Mouse (Mus musculus) CH12.LX (cell line): ENCODE measurements at regions not wholly inside any gene's neighbourhood (a gene's known extent, or its start where the extent isn't known, plus 50 kb on each side); places are given as distances from the start of the nearest gene placed in this dataset.

ENCODE experiments used
- DNase-seq: peaks from one replicate; pipeline ENCODE4 v3.0.0-alpha.2; 2013; ENCODE audit errors: extremely low read depth
- H3K27ac ChIP-seq: 2 replicates; pipeline ENCODE4 v1.5.1; 2012; ENCODE audit warnings: low read depth, mild to moderate bottlenecking, control low read depth, moderate library complexity; ENCODE audit not compliant: insufficient read depth
- H3K27me3 ChIP-seq: replicated peaks from 2 replicates; pipeline ENCODE3; 2012; ENCODE audit warnings: inconsistent platforms
- H3K36me3 ChIP-seq, 2 experiments: replicated peaks in 1 of 2; 2 replicates each; pipeline versions ENCODE3 to v1.6.1; 2012; ENCODE audit warnings: inconsistent platforms in 1 of 2, low read length in 1 of 2, mild to moderate bottlenecking in 1 of 2, mixed read lengths in 1 of 2, moderate library complexity in 1 of 2; ENCODE audit not compliant: control insufficient read depth in 1 of 2, insufficient read depth in 1 of 2
- H3K4me1 ChIP-seq, 2 experiments: 2 replicates each; pipeline ENCODE4 v1.6.1; 2012; ENCODE audit warnings: inconsistent platforms in 1 of 2, moderate library complexity in 1 of 2; ENCODE audit not compliant: insufficient read depth in 2 of 2, control insufficient read depth in 1 of 2
- H3K4me2 ChIP-seq: 2 replicates; pipeline ENCODE4 v1.6.1; 2012; ENCODE audit warnings: low read depth, mild to moderate bottlenecking, control low read depth; ENCODE audit not compliant: poor library complexity, insufficient read depth, severe bottlenecking
- H3K4me3 ChIP-seq, 3 experiments: fragments of 150-350 bp in 1 of 3; sonication (generic) in 1 of 3; replicated peaks in 1 of 3; 2 replicates each; pipeline versions ENCODE3 to v1.5.1; 2011 to 2012; ENCODE audit warnings: low read depth in 2 of 3, low read length in 2 of 3, mild to moderate bottlenecking in 2 of 3, moderate library complexity in 2 of 3, control low read depth in 1 of 3, improper control_type of control experiment in 1 of 3, inconsistent platforms in 1 of 3, mixed read lengths in 1 of 3; ENCODE audit not compliant: poor library complexity in 1 of 3
- H3K79me2 ChIP-seq: replicated peaks from 2 replicates; pipeline ENCODE4 v1.6.1; 2012; ENCODE audit warnings: mild to moderate bottlenecking, moderate library complexity; ENCODE audit not compliant: control insufficient read depth, poor library complexity, insufficient read depth, severe bottlenecking; ENCODE audit errors: extremely low read depth
- H3K9ac ChIP-seq: 2 replicates; pipeline ENCODE4 v1.6.1; 2012; ENCODE audit warnings: low read depth, mild to moderate bottlenecking, control low read depth, moderate library complexity; ENCODE audit not compliant: insufficient read depth
- H3K9me3 ChIP-seq: replicated peaks from 2 replicates; pipeline ENCODE3; 2012; ENCODE audit warnings: low read length, inconsistent platforms, mixed read lengths
- CTCF ChIP-seq, 2 experiments: IDR thresholded peaks in 1 of 2; conservative IDR thresholded peaks in 1 of 2; 2 replicates each; pipeline ENCODE4 v1.5.1; 2011 to 2012; ENCODE audit warnings: low read depth in 2 of 2, low read length in 2 of 2, improper control_type of control experiment in 1 of 2, inconsistent platforms in 1 of 2, mild to moderate bottlenecking in 1 of 2, moderate library complexity in 1 of 2
- ETS1 ChIP-seq: conservative IDR thresholded peaks from 2 replicates; pipeline ENCODE4 v1.6.1; 2012; ENCODE audit warnings: low read depth, mild to moderate bottlenecking, inconsistent platforms, low read length, improper control_type of control experiment, moderate library complexity
- IRF4 ChIP-seq: IDR thresholded peaks from 2 replicates; pipeline ENCODE4 v1.6.1; 2014; ENCODE audit warnings: low read depth, mild to moderate bottlenecking, inconsistent platforms, low read length, improper control_type of control experiment
- JUN ChIP-seq: IDR thresholded peaks from 2 replicates; pipeline ENCODE4 v1.6.1; 2011; ENCODE audit warnings: low read depth, mild to moderate bottlenecking, low read length, improper control_type of control experiment, moderate library complexity; ENCODE audit not compliant: insufficient read depth
- JUND ChIP-seq: conservative IDR thresholded peaks from 2 replicates; pipeline ENCODE4 v1.6.1; 2011; ENCODE audit warnings: low read depth, low read length, improper control_type of control experiment
- KAT2A ChIP-seq: IDR thresholded peaks from 2 replicates; pipeline ENCODE4 v1.6.1; 2012; ENCODE audit warnings: low read length, improper control_type of control experiment, inconsistent platforms; ENCODE audit not compliant: insufficient replicate concordance
- MAFK ChIP-seq: IDR thresholded peaks from 2 replicates; pipeline ENCODE4 v1.6.1; 2011; ENCODE audit warnings: low read length, improper control_type of control experiment; ENCODE audit not compliant: insufficient replicate concordance
- MEF2A ChIP-seq: IDR thresholded peaks from 2 replicates; pipeline ENCODE4 v1.6.1; 2014; ENCODE audit warnings: low read depth, mild to moderate bottlenecking, inconsistent platforms, low read length, improper control_type of control experiment, borderline replicate concordance
- MXI1 ChIP-seq: IDR thresholded peaks from 2 replicates; pipeline ENCODE4 v1.6.1; 2011; ENCODE audit warnings: mild to moderate bottlenecking, low read depth, low read length, improper control_type of control experiment
- NELFE ChIP-seq: IDR thresholded peaks from 2 replicates; pipeline ENCODE4 v1.6.1; 2011; ENCODE audit warnings: low read depth, low read length, improper control_type of control experiment
- TBP ChIP-seq: conservative IDR thresholded peaks from 2 replicates; pipeline ENCODE4 v1.6.1; 2011; ENCODE audit warnings: low read depth, low read length, improper control_type of control experiment
- UBTF ChIP-seq: IDR thresholded peaks from 2 replicates; pipeline ENCODE4 v1.6.1; 2012; ENCODE audit warnings: low read depth, mild to moderate bottlenecking, inconsistent platforms, low read length, improper control_type of control experiment, moderate library complexity
- USF1 ChIP-seq: IDR thresholded peaks from 2 replicates; pipeline ENCODE4 v1.6.1; 2014; ENCODE audit warnings: low read depth, mild to moderate bottlenecking, inconsistent platforms, low read length, improper control_type of control experiment
- ZMIZ1 ChIP-seq: IDR thresholded peaks from 2 replicates; pipeline ENCODE4 v1.6.1; 2012; ENCODE audit warnings: low read depth, mild to moderate bottlenecking, inconsistent platforms, low read length, improper control_type of control experiment
- dilution Hi-C: fragments of 300-500 bp; cut with MboI; formaldehyde crosslinking; loops from 2 replicates; pipeline ENCODE4 v1.14.3; 2020; ENCODE audit warnings: low sequenced_read_pairs; ENCODE audit not compliant: extremely low pct_unique_long_range_greater_than_20kb, extremely low pct_ligation_motif_present
- in situ Hi-C: fragments of 300-500 bp; cut with MboI; formaldehyde crosslinking; loops from 3 replicates; pipeline ENCODE4 v1.14.3; 2019; ENCODE audit warnings: low sequenced_read_pairs, low pct_ligation_motif_present, low pct_unique_long_range_greater_than_20kb, mixed read lengths

GRCm38 (mm10) chr13:44056716-44057115, 272.1 kb downstream of the Cd83 start:
- Histone ChIP-seq H3K4me3 (no peak overlapping the region), H3K27me3 (no peaks in the 10 kb centered on the region), H3K9ac (no peak overlapping the region), H3K9me3 (no peaks in the 10 kb centered on the region), H3K27ac (no peak overlapping the region), H3K4me1 (peaks cover 3 to 11% of the 10 kb centered on the region in 2 experiments; a peak in 2 of 4 replicates), H3K4me2 (no peak overlapping the region), H3K36me3 (no peaks in the 10 kb centered on the region), H3K79me2 (no peaks in the 10 kb centered on the region)
- dilution Hi-C loops = no loop called here
- DNase-seq = no peak
- TF ChIP-seq ZMIZ1 (no peak), TBP (no peak), MEF2A (no peak), UBTF (no peak), JUND (no peak), MAFK (no peak), JUN (no peak), NELFE (no peak), CTCF (conservative IDR thresholded peaks at IDR 0.05 in 1 of 2, IDR thresholded peaks at IDR 0.05 in 1 of 2; ENCODE audit: low read depth in 2 of 2, low read length in 2 of 2) (no peak)
- in situ Hi-C loops = no loop called here

- Histone ChIP-seq H3K9me3 (no peaks in the 10 kb centered on the region), H3K27me3 (no peaks in the 10 kb centered on the region), H3K79me2 (no peaks in the 10 kb centered on the region), H3K4me1 (peaks cover 3 to 19% of the 10 kb centered on the region in 2 experiments; a peak in 2 of 4 replicates), H3K27ac (no peak overlapping the region), H3K36me3 (no peaks in the 10 kb centered on the region), H3K4me3 (no peak overlapping the region), H3K4me2 (no peak overlapping the region), H3K9ac (no peak overlapping the region)
- no peak for TF ChIP-seq ETS1
- in situ Hi-C loops (no loop called here), dilution Hi-C loops (no loop called here)
- DNase-seq = no peak
These were observed 273.0 kb downstream of the Cd83 start for GRCm38 (mm10) chr13:44057542-44057941.

DNA sequence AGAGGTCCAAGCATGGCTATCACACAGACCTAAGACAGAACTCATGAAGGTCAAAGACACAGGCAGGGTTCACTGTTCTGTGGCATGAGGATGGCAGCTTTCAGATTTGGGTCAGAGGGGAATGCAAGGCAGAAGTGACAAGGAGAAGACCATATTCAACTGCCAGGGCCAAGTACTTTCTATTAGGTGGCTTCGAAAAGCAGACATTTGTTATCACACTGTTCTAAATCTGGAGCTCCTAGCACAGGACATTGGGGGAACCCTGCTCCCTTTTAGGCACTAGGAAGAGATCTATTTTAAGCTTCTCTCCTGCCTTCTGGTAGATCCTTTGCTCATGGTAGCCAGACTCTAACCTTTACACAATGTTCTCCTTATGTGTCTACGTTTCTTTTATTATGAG, 273.7 kb downstream of the Cd83 start:
- no peaks in the 10 kb centered on the region for H3K9me3 ChIP-seq
- H3K4me1 ChIP-seq = peaks cover 3 to 20% of the 10 kb centered on the region in 2 experiments; a peak in 2 of 4 replicates
- H3K27me3 ChIP-seq = no peaks in the 10 kb centered on the region
- DNase-seq = no peak
- H3K27ac ChIP-seq = no peak overlapping the region
- dilution Hi-C loops (no loop called here), in situ Hi-C loops (no loop called here)
- no peak overlapping the region for H3K4me2 ChIP-seq
- no peaks in the 10 kb centered on the region for H3K36me3 ChIP-seq
- no peak overlapping the region for H3K4me3 ChIP-seq
- H3K79me2 ChIP-seq = no peaks in the 10 kb centered on the region
- no peak for TF ChIP-seq MXI1
- no peak for TF ChIP-seq IRF4
- TF ChIP-seq KAT2A = no peak
- no peak for TF ChIP-seq ETS1
- no peak for TF ChIP-seq JUN
- TF ChIP-seq NELFE = no peak
- no peak for TF ChIP-seq USF1
- no peak overlapping the region for H3K9ac ChIP-seq
